Mouse (Mus musculus) megakaryocyte, embryonic 14.5 days (primary cell): Measurements from ENCODE around the gene Pgc.

Experiments used
- FLI1 ChIP-seq: IDR thresholded peaks from 2 replicates; pipeline ENCODE4 v1.6.1; 2012; ENCODE audit warnings: low read length, inconsistent platforms, mixed read lengths
- GATA1 ChIP-seq: IDR thresholded peaks from 3 replicates; pipeline ENCODE4 v1.6.1; 2012; ENCODE audit warnings: mixed read lengths, low read length, inconsistent platforms, borderline replicate concordance

DNA sequence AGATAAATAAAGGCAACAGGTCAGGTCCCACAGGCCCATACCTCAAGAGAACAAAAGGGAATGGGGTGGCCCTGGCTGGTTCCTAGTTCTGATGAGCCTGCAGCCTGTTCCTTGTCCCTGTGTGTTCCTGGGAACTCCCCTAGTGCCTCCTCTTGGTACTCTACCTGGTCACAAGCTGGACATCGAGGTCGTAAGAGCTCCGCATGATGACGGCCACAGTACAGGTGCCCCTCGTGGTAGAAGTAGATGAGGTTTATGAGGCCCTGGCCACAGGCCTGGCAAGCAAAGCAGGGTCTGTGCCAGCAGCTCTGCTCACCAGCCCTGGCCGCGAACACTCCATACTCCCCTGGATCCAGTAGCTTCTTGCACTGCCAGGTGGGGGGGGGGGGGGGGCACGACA is 36.7 kb upstream of the Pgc start:
- TF ChIP-seq GATA1 (no peak), FLI1 (no peak)
